Mouse (Mus musculus) bone marrow macrophage, adult 2 months (primary cell): ENCODE data around the gene Efcab12. TPM values are rescaled to one million over a fixed set of nuclear protein-coding genes. Genes with fewer than 3 reads are reported as not detected.
A peak's percentile ranks its signal among the peaks of the same experiment; 100 is the strongest.
"Not testable (repeated sequence)": the region's sequence is repeated elsewhere in the genome, so short reads cannot be mapped to it uniquely, and the experiment has no call there.

Source experiments
- H3K27ac ChIP-seq: 2 replicates; pipeline ENCODE4 v1.5.1; 2012; ENCODE audit warnings: low read depth, low read length; ENCODE audit not compliant: insufficient read depth
- H3K4me1 ChIP-seq: 2 replicates; pipeline ENCODE4 v1.6.1; 2012; ENCODE audit warnings: low read length; ENCODE audit not compliant: control insufficient read depth, insufficient read depth
- H3K4me3 ChIP-seq: 2 replicates; pipeline ENCODE4 v1.5.1; 2012; ENCODE audit warnings: mild to moderate bottlenecking, low read length, moderate library complexity; ENCODE audit not compliant: insufficient read depth
- CTCF ChIP-seq: IDR thresholded peaks from 2 replicates; pipeline ENCODE4 v1.5.1; 2012; ENCODE audit warnings: low read depth, mild to moderate bottlenecking, low read length, moderate library complexity
- POLR2A ChIP-seq: IDR thresholded peaks from 2 replicates; pipeline ENCODE4 v1.6.1; 2012; ENCODE audit warnings: mild to moderate bottlenecking, low read depth, low read length, borderline replicate concordance
- polyA plus RNA-seq: library from polyadenylated mRNA; stranded (reverse); fragments of >200 nt; gene quantifications from 2 replicates; pipeline ENCODE4 v1.2.4, GENCODE M21; 2012; ENCODE audit not compliant: missing spikeins, insufficient read depth, insufficient read length

The Efcab12 gene
- 0.31 and 0.32 TPM in 2 replicates for polyA plus RNA-seq

- TF ChIP-seq POLR2A (no peak), CTCF (no peak)
- no peak within 1 kb of the TSS for H3K27ac ChIP-seq
- no peak within 1 kb of the TSS for H3K4me3 ChIP-seq
- H3K4me1 ChIP-seq, result peaks cover 8% of the 10 kb centered on the region
These were observed at the start of gene Efcab12 for GRCm38 (mm10) chr6:115838161-115838597. Gene Efcab12, minus strand, starts transcription at chr6:115838412.

GRCm38 (mm10) chr6:115886894-115887293 is 48.7 kb upstream of the Efcab12 start:
- no peak for TF ChIP-seq CTCF
- TF ChIP-seq POLR2A, result no peak
- no peak overlapping the region for H3K4me3 ChIP-seq
- peaks cover 8% of the 10 kb centered on the region for H3K4me1 ChIP-seq
- H3K27ac ChIP-seq, result no peak overlapping the region

DNA sequence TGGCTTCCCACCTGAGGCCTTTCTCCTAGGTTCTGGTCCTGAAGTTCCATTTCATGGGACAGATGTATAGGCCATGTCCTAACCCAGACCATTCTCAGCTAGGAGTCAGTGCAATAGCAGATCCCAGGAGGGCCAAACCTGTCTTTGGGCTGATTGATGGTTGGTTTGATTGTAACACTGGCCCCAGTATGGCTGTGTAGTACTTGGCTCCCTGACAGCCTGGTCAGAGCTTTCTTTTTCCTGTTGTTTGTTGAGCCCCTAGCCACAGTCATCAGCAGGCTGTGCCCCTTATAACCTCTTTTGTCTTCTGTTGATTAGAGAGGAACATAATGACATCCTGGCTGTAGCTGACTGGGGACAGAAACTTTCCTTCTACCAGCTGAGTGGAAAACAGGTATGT is 45.8 kb upstream of the Efcab12 start:
- no peak overlapping the region for H3K4me3 ChIP-seq
- H3K27ac ChIP-seq, result no peak overlapping the region
- H3K4me1 ChIP-seq, result peaks cover 21% of the 10 kb centered on the region
- TF ChIP-seq CTCF (no peak), POLR2A (no peak)

DNA sequence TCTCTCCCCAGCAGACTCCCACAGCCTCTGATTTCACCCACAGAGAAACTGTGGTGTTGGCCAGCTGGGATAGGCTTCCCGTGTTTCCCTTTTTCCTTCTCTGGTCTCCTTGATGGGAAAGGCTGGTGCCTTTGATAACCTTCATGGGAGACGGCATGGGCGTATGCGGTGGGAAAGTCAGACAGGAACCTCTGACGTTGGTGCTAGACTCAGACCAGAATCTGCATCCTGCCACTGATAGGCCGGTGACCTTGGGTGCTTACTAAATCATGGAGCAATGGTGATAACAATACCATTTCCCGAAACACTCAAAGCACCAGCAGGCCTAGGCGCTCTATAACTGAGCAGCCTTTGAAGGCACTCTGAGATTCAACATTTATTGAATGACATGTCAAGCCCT is 42.5 kb upstream of the Efcab12 start:
- Histone ChIP-seq H3K4me1 (peaks cover 15% of the 10 kb centered on the region), H3K27ac (no peak overlapping the region), H3K4me3 (no peak overlapping the region)
- TF ChIP-seq CTCF, result no peak
- TF ChIP-seq POLR2A, result no peak

GRCm38 (mm10) chr6:115879736-115880135 is 41.5 kb upstream of the Efcab12 start:
- peak overlapping the region; percentile 8; the same call in 1 of the 2 replicates for H3K27ac ChIP-seq
- TF ChIP-seq CTCF (no peak), POLR2A (no peak)
- no peak overlapping the region for H3K4me3 ChIP-seq
- peaks cover 15% of the 10 kb centered on the region for H3K4me1 ChIP-seq

- no peak overlapping the region for H3K4me3 ChIP-seq
- TF ChIP-seq POLR2A (no peak), CTCF (no peak)
- H3K4me1 ChIP-seq, result peaks cover 15% of the 10 kb centered on the region
- no peak overlapping the region for H3K27ac ChIP-seq
These were observed 40.5 kb upstream of the Efcab12 start for GRCm38 (mm10) chr6:115878694-115879093.

DNA sequence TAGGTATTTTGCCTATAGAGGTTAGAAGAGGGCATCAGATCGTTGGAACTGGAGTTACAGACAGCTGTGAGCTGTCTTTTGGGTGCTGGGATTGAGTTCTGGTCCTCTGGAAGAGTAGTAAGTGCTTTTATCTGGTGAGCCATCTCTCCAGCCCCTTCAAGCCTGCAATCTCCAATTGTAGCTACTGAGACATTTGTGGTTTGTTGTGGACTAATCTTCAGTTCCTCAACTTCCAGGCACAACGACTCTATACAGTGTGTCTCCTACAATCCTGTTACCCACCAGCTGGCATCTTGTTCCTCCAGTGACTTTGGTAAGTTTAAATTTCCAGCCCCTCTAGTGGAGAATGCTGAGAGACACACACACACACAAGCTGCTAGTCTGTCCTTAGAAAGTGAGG is 39.0 kb upstream of the Efcab12 start:
- H3K4me1 ChIP-seq, result peaks cover 15% of the 10 kb centered on the region

GRCm38 (mm10) chr6:115871318-115871717 is 33.1 kb upstream of the Efcab12 start:
- H3K4me1 ChIP-seq, result not testable (repeated sequence)

More for the DNA sequence above, 39.0 kb upstream of the Efcab12 start:
- no peak for TF ChIP-seq CTCF
- H3K27ac ChIP-seq, result no peak overlapping the region
- H3K4me3 ChIP-seq, result no peak overlapping the region

GRCm38 (mm10) chr6:115867157-115867556 is 28.9 kb upstream of the Efcab12 start:
- not testable (repeated sequence) for H3K27ac ChIP-seq, H3K4me1 ChIP-seq, H3K4me3 ChIP-seq

More at GRCm38 (mm10) chr6:115871318-115871717, 33.1 kb upstream of the Efcab12 start:
- H3K27ac ChIP-seq, H3K4me3 ChIP-seq: not testable (repeated sequence)

- H3K4me1 ChIP-seq, result no peaks in the 10 kb centered on the region
- no peak overlapping the region for H3K27ac ChIP-seq
- H3K4me3 ChIP-seq, result no peak overlapping the region
- TF ChIP-seq POLR2A, result no peak
These were observed 27.0 kb upstream of the Efcab12 start for GRCm38 (mm10) chr6:115865246-115865645.

DNA sequence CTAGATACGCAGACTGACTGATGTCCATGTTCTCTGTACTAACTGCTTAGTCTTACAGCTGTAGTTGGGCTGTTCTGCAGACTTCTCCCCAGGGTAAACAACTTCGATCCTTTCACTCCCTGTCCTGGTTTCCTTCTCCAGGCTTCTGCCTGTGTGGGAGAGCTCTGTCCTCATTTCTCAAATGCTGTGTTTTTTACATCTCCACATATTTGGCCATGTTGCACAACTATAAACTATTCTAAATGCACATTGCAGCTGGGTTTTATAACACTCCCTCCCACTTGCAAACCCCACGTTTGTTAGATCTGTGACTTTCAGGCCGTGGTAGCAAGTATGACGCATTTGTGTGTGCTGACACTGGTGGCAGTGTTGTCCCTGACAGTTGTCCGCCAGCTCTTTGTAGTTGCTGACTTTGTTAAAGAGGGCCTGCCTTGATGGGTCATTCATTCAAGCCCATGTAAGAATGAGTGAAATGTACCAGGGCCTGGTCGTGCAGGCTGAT is 25.2 kb upstream of the Efcab12 start:
- Histone ChIP-seq H3K4me1 (peaks cover 2% of the 10 kb centered on the region; the same call in 1 of the 2 replicates), H3K4me3 (no peak overlapping the region), H3K27ac (no peak overlapping the region)
- no peak for TF ChIP-seq POLR2A
- no peak for TF ChIP-seq CTCF
